Mouse (Mus musculus) testis, postnatal 10 days (tissue): ENCODE measurements around the gene Gm8279.
"Not testable (repeated sequence)": the region's sequence is repeated elsewhere in the genome, so short reads cannot be mapped to it uniquely, and the experiment has no call there.

Experiments used
- DNase-seq: peaks from one replicate; pipeline ENCODE4 v3.0.0; 2021; ENCODE audit warnings: low spot score

The Gm8279 gene

GRCm38 (mm10) chr14:5131219-5131618 lies at the start of gene Gm8279:
Gene Gm8279, plus strand, starts transcription at chr14:5131519.
- not testable (repeated sequence) for DNase-seq

- DNase-seq = not testable (repeated sequence)
Observed at GRCm38 (mm10) chr14:5164235-5164634, 32.9 kb downstream of the Gm8279 start, which contains the start of gene Gm3317. Gene Gm3317, plus strand, starts transcription at chr14:5164535.

- DNase-seq = not testable (repeated sequence)
Observed at GRCm38 (mm10) chr14:5185493-5185892, 54.2 kb downstream of the Gm8279 start, which contains the start of gene Gm8271. Gene Gm8271, plus strand, starts transcription at chr14:5185793.
